Mouse (Mus musculus): Measurements from ENCODE around the gene Casc3. TPM values are rescaled to one million over a fixed set of nuclear protein-coding genes. Genes with fewer than 3 reads are reported as not detected.
A peak's percentile ranks its signal among the peaks of the same experiment; 100 is the strongest.
"Not testable (repeated sequence)": the region's sequence is repeated elsewhere in the genome, so short reads cannot be mapped to it uniquely, and the experiment has no call there.

Casc3 gene
- polyA plus RNA-seq, 1 experiment from 2014 or later = 65.5 TPM

DNA sequence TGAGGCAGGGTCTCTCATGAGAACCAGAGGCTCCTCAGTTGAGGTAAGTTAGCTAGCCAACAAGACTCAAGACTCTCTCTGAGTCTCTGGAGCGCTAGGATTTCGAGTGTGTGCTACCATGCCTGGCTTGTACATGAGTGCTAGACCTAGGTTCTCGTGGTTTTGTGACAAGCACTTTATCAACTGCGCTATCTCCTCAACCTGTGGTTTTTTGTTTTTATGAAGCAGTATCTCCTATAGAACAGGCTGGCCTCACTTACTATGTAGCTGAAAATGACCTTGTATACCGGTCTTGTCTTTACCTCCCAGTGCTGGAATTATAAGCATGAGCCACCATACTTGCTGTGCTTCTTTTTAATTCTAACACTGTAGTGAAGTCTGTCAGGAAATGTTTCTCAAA lies 16.3 kb downstream of the Casc3 start:
- 98% methylated on average over 5 of the region's 5 CpGs for WGBS

DNA sequence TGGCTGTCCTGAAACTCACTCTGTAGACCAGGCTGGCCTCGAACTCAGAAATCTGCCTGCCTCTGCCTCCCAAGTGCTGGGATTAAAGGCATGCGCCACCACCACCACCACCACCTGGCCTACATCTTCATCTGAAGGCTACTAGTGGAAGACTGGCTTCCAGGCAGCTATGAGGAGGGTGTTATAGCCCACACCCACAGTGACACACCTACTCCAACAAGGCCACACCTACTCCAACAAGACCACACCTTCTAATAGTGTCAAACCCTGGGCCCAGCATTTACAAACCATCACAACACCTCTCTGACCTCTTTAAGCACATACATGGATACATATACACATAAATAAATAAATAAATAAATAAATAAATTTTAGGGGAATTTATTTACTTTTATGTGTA lies 21.4 kb downstream of the Casc3 start:
- not testable (repeated sequence) for H3K4me3 ChIP-seq; H3K4me2 ChIP-seq (replicated peaks); H3K4me1 ChIP-seq; ATAC-seq (ENCODE audit: low FRiP score, low read depth); H3K27ac ChIP-seq (replicated peaks); H3K27me3 ChIP-seq; H3K9me3 ChIP-seq; H3K9ac ChIP-seq (replicated peaks)
- peaks cover 90% of the 10 kb centered on the region for H3K36me3 ChIP-seq
- WGBS = 96% methylated on average over 2 of the region's 2 CpGs

More for the DNA sequence above, 16.3 kb downstream of the Casc3 start:
- Histone ChIP-seq H3K9me3 (no peaks in the 10 kb centered on the region), H3K4me1 (no peaks in the 10 kb centered on the region), H3K4me2 (replicated peaks) (no peak overlapping the region), H3K9ac (replicated peaks) (no peak overlapping the region), H3K27ac (replicated peaks) (no peak overlapping the region), H3K27me3 (no peaks in the 10 kb centered on the region), H3K4me3 (no peak overlapping the region), H3K36me3 (peaks cover 92% of the 10 kb centered on the region)
- ATAC-seq (ENCODE audit: low FRiP score, low read depth) = no peak

GRCm38 (mm10) chr11:98827877-98828276 lies 23.2 kb downstream of the Casc3 start:
- no peak for ATAC-seq (ENCODE audit: low FRiP score, low read depth)
- Histone ChIP-seq H3K4me2 (replicated peaks) (no peak overlapping the region), H3K27ac (replicated peaks) (no peak overlapping the region), H3K4me1 (no peaks in the 10 kb centered on the region), H3K36me3 (peaks cover 90% of the 10 kb centered on the region), H3K27me3 (no peaks in the 10 kb centered on the region), H3K4me3 (no peak overlapping the region), H3K9me3 (no peaks in the 10 kb centered on the region), H3K9ac (replicated peaks) (no peak overlapping the region)
- WGBS = 94% methylated on average over 2 of the region's 2 CpGs

- H3K9ac ChIP-seq (replicated peaks) = no peak overlapping the region
- no peak overlapping the region for H3K4me3 ChIP-seq
- H3K4me2 ChIP-seq (replicated peaks) = no peak overlapping the region
- no peaks in the 10 kb centered on the region for H3K4me1 ChIP-seq
- 76% methylated on average over 12 of the region's 12 CpGs for WGBS
- no peak overlapping the region for H3K27ac ChIP-seq (replicated peaks)
- ATAC-seq (ENCODE audit: low FRiP score, low read depth) = no peak
- no peaks in the 10 kb centered on the region; the same call in 1 of the 2 replicates for H3K27me3 ChIP-seq
- H3K36me3 ChIP-seq = peaks cover 90% of the 10 kb centered on the region
- H3K9me3 ChIP-seq = no peaks in the 10 kb centered on the region
Measured at GRCm38 (mm10) chr11:98829091-98829775, 24.5 kb downstream of the Casc3 start.

GRCm38 (mm10) chr11:98829875-98830274 lies 25.2 kb downstream of the Casc3 start:
- Histone ChIP-seq H3K36me3 (peaks cover 87% of the 10 kb centered on the region), H3K4me2 (replicated peaks) (no peak overlapping the region), H3K9ac (replicated peaks) (no peak overlapping the region), H3K9me3 (no peaks in the 10 kb centered on the region), H3K27ac (replicated peaks) (no peak overlapping the region), H3K27me3 (no peaks in the 10 kb centered on the region; the same call in 1 of the 2 replicates), H3K4me1 (peaks cover 6% of the 10 kb centered on the region; the same call in 1 of the 2 replicates), H3K4me3 (no peak overlapping the region)
- WGBS = 84% methylated on average over 4 of the region's 4 CpGs
- no peak for ATAC-seq (ENCODE audit: low FRiP score, low read depth)

DNA sequence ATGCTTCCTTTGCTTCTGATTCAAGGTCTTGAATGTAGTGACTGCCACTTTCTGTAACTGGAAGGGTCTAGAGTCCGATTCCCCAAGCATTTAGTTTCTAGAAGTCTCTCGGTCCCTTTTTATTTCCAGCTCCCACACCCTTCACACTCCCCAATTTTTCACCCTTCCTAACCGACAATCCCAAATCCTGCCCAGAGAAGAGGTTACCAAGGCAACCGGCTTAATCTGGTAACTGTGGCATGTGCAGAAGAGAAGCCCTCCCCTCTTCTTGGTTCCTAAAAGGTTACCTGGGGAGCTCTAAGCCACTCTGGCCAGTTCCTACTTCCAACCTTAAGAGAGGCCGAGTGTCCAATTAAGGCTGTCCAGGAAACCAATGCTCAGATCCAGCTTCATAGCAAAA lies 30.6 kb downstream of the Casc3 start:
- H3K4me1 ChIP-seq = peaks cover 32% of the 10 kb centered on the region
- 23% methylated on average over 5 of the region's 5 CpGs for WGBS
- H3K36me3 ChIP-seq = peaks cover 39% of the 10 kb centered on the region
- no peak overlapping the region for H3K27ac ChIP-seq (replicated peaks)
- no peaks in the 10 kb centered on the region for H3K9me3 ChIP-seq
- no peak overlapping the region for H3K4me2 ChIP-seq (replicated peaks)
- H3K4me3 ChIP-seq = no peak overlapping the region
- H3K9ac ChIP-seq (replicated peaks) = no peak overlapping the region
- peaks cover 25% of the 10 kb centered on the region for H3K27me3 ChIP-seq
- ATAC-seq (ENCODE audit: low FRiP score, low read depth) = no peak

DNA sequence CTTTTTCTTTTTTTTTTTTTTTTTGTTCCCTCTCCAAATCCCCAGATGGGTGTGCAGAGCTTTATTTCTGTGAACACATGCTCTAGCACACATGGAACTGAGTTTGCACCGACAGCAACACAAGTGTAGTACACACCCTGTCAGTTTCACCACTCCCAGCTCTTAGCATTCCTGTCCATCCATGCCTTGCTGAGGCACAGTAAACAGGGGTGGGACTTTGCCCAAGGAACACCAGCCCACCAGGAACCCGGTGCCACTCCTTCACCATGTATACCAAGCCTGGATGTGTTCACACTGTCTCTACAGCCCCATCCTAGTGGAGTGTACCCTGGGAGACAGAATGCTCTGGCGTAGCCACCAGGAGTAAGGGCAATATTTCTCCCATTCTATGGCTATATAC lies 31.0 kb downstream of the Casc3 start:
- Histone ChIP-seq H3K4me3 (no peak overlapping the region), H3K9ac (replicated peaks) (no peak overlapping the region), H3K9me3 (no peaks in the 10 kb centered on the region), H3K27me3 (peaks cover 25% of the 10 kb centered on the region), H3K36me3 (peaks cover 36% of the 10 kb centered on the region), H3K27ac (replicated peaks) (no peak overlapping the region), H3K4me1 (peaks cover 32% of the 10 kb centered on the region), H3K4me2 (replicated peaks) (0 out of 2 replicates have a peak overlapping the region, but pooled peaks have one; percentile 98)
- no peak for ATAC-seq (ENCODE audit: low FRiP score, low read depth)
- WGBS = 56% methylated on average over 3 of the region's 3 CpGs

DNA sequence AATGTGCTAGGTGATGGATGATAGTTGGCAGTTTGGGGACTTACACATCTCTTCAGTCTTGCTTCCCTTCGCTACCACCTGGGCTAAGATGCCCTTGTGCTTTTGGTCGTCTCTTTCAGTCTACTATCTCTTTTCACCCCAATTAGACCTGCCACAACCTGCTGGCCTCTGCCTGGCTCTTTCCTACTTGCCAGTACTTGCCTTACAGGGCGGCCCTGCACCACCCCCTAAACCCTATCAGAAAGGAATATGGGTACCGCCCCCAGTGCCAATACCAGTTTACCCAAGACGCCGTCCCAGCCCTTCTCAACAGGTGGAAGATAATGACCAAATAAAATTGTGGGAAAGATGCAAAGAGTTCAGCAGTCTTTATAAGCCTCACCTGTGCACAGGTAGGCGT lies 31.4 kb downstream of the Casc3 start:
- no peak overlapping the region for H3K9ac ChIP-seq (replicated peaks)
- H3K4me2 ChIP-seq (replicated peaks) = peak overlapping the region; percentile 98
- H3K4me1 ChIP-seq = peaks cover 32% of the 10 kb centered on the region
- 36% methylated on average over 7 of the region's 7 CpGs for WGBS
- peak overlapping the region; percentile 64; the same call in 1 of the 2 replicates for H3K4me3 ChIP-seq
- H3K27ac ChIP-seq (replicated peaks) = no peak overlapping the region
- no peaks in the 10 kb centered on the region for H3K9me3 ChIP-seq
- H3K27me3 ChIP-seq = peaks cover 25% of the 10 kb centered on the region
- 0 out of 2 replicates have a peak, but pooled peaks have one; percentile 3 for ATAC-seq (ENCODE audit: low FRiP score, low read depth)
- H3K36me3 ChIP-seq = peaks cover 33% of the 10 kb centered on the region

- peak; percentile 92 for ATAC-seq (ENCODE audit: low FRiP score, low read depth)
- Histone ChIP-seq H3K9ac (replicated peaks) (peak within 1 kb of the TSS; percentile 81), H3K9me3 (no peaks in the 10 kb centered on the region), H3K27ac (replicated peaks) (peak within 1 kb of the TSS; percentile 64), H3K4me3 (peak within 1 kb of the TSS; percentile 64), H3K4me2 (replicated peaks) (peak within 1 kb of the TSS; percentile 98), H3K36me3 (peaks cover 28% of the 10 kb centered on the region), H3K27me3 (peaks cover 25% of the 10 kb centered on the region), H3K4me1 (peaks cover 32% of the 10 kb centered on the region)
- under 1% methylated on average over 45 of the region's 48 CpGs for WGBS
Measured at GRCm38 (mm10) chr11:98836651-98837141, 32.0 kb downstream of the Casc3 start, which contains the start of gene Rapgefl1. TSS of gene Rapgefl1 (plus strand) at chr11:98836785.

- peaks cover 32% of the 10 kb centered on the region for H3K4me1 ChIP-seq
- peak overlapping the region; percentile 98 for H3K4me2 ChIP-seq (replicated peaks)
- H3K27me3 ChIP-seq = peaks cover 25% of the 10 kb centered on the region
- peaks cover 22% of the 10 kb centered on the region for H3K36me3 ChIP-seq
- H3K27ac ChIP-seq (replicated peaks) = peak overlapping the region; percentile 64; the same call in 1 of the 2 replicates
- H3K9ac ChIP-seq (replicated peaks) = peak overlapping the region; percentile 81
- ATAC-seq (ENCODE audit: low FRiP score, low read depth) = peak; percentile 62
- peak overlapping the region; percentile 64 for H3K4me3 ChIP-seq
- WGBS = 2% methylated on average over 16 of the region's 29 CpGs
- H3K9me3 ChIP-seq = no peaks in the 10 kb centered on the region
Measured at GRCm38 (mm10) chr11:98837231-98837704, 32.6 kb downstream of the Casc3 start.

GRCm38 (mm10) chr11:98837917-98838316 lies 33.2 kb downstream of the Casc3 start:
- Histone ChIP-seq H3K9ac (replicated peaks) (no peak overlapping the region), H3K9me3 (no peaks in the 10 kb centered on the region), H3K4me2 (replicated peaks) (peak overlapping the region; percentile 98; the same call in 1 of the 2 replicates), H3K4me1 (peaks cover 32% of the 10 kb centered on the region), H3K27me3 (peaks cover 25% of the 10 kb centered on the region), H3K27ac (replicated peaks) (no peak overlapping the region), H3K36me3 (peaks cover 16% of the 10 kb centered on the region), H3K4me3 (0 out of 2 replicates have a peak overlapping the region, but pooled peaks have one; percentile 64)
- WGBS = 49% methylated on average over 11 of the region's 11 CpGs
- no peak for ATAC-seq (ENCODE audit: low FRiP score, low read depth)

DNA sequence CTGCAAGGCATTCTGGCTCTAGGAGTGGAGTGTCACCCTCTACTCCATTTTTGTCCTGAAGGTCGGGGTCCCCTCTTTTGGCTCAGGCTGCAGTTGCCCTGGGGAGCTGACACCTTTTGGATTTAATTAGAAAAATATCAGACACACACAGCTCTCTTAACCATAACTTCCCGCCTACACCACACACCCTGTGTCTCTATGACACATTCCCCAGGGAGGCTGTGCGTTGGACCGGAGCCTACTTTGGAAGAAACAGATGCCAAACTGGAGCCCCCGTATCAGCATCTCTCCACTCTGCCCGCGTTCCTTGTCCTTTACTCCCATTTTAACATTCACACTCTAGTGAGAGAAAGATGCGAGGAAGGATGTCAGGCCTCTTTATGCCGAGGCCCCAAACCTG lies 33.8 kb downstream of the Casc3 start:
- Histone ChIP-seq H3K27ac (replicated peaks) (no peak overlapping the region), H3K4me1 (peaks cover 32% of the 10 kb centered on the region), H3K9me3 (no peaks in the 10 kb centered on the region), H3K27me3 (peaks cover 25% of the 10 kb centered on the region), H3K4me3 (no peak overlapping the region), H3K4me2 (replicated peaks) (no peak overlapping the region), H3K36me3 (peaks cover 10% of the 10 kb centered on the region), H3K9ac (replicated peaks) (no peak overlapping the region)
- 77% methylated on average over 9 of the region's 9 CpGs for WGBS
- ATAC-seq (ENCODE audit: low FRiP score, low read depth) = no peak

All from midbrain, embryonic 12.5 days (tissue).